In genomic region chr5:36747794-36748535, GRCm38 (mm10) we compare ENCODE assay signal across 1 mouse cellular context.
TF ChIP-seq lines count a peak whose summit lies in the region.

No protein-coding gene starts in this region.

TF ChIP-seq in CH12.LX, 34 proteins besides CTCF, POLR2A, EP300 and RAD21:
- TF ChIP-seq SMC3 (IDR thresholded peaks at IDR 0.05; ENCODE audit: low read depth, low read length), result no peak
- TF ChIP-seq HCFC1 (IDR thresholded peaks at IDR 0.05; ENCODE audit: low read depth, low read length), result no peak
- TF ChIP-seq MYC (IDR thresholded peaks at IDR 0.05; ENCODE audit: low read depth, low read length), result no peak
- TF ChIP-seq KAT2A (IDR thresholded peaks at IDR 0.05; ENCODE audit: insufficient replicate concordance, low read length), result no peak
- no peak for TF ChIP-seq TCF12 (IDR thresholded peaks at IDR 0.05; ENCODE audit: low read depth, low read length)
- TF ChIP-seq IRF4 (IDR thresholded peaks at IDR 0.05; ENCODE audit: low read depth, low read length), result no peak
